Mouse (Mus musculus) forebrain, embryonic 16.5 days (tissue): ENCODE results near the gene March7. TPM values are rescaled to one million over a fixed set of nuclear protein-coding genes. Genes with fewer than 3 reads are reported as not detected.

Experiments
- ATAC-seq: fragments of 200-750 bp; cut with Nextera tagmentation; 2 replicates; pipeline ENCODE4 v1.8.0; 2017; ENCODE audit warnings: mild to moderate bottlenecking, moderate library complexity
- H3K27ac ChIP-seq: fragments of 300-500 bp; sonication (generic); 2 replicates; pipeline ENCODE4 v1.5.1; 2014; ENCODE audit warnings: low read length, control low read depth
- H3K27me3 ChIP-seq: fragments of 300-500 bp; sonication (generic); replicated peaks from 2 replicates; pipeline ENCODE4 v1.6.1; 2014; ENCODE audit warnings: low read length; ENCODE audit not compliant: control insufficient read depth, insufficient read depth
- H3K36me3 ChIP-seq: fragments of 300-500 bp; sonication (generic); 2 replicates; pipeline ENCODE4 v1.6.1; 2014; ENCODE audit not compliant: control insufficient read depth, insufficient read depth
- H3K4me1 ChIP-seq: fragments of 300-500 bp; sonication (generic); replicated peaks from 2 replicates; pipeline ENCODE4 v1.6.1; 2014; ENCODE audit warnings: low read length; ENCODE audit not compliant: control insufficient read depth, insufficient read depth
- H3K4me2 ChIP-seq: fragments of 300-500 bp; sonication (generic); 2 replicates; pipeline ENCODE4 v1.6.1; 2014; ENCODE audit warnings: mild to moderate bottlenecking, low read length, control low read depth
- H3K4me3 ChIP-seq: fragments of 300-500 bp; sonication (generic); replicated peaks from 2 replicates; pipeline ENCODE4 v1.5.1; 2014; ENCODE audit warnings: mild to moderate bottlenecking, low read length, control low read depth
- H3K9ac ChIP-seq: fragments of 300-500 bp; sonication (generic); replicated peaks from 2 replicates; pipeline ENCODE4 v1.6.1; 2014; ENCODE audit warnings: low read depth, low read length, control low read depth
- H3K9me3 ChIP-seq: fragments of 300-500 bp; sonication (generic); 2 replicates; pipeline ENCODE4 v1.6.1; 2016; ENCODE audit warnings: low read length; ENCODE audit not compliant: control insufficient read depth
- WGBS: fragments of 180-500 bp; shearing (Covaris S2); extraction: QIAGEN DNeasy Blood & Tissue Kit; methylation state at CpG from one replicate; pipeline ENCODE4 v1.1.7; 2014; 5-methylcytosine and 5-hydroxymethylcytosine counted together
- polyA plus RNA-seq: library from polyadenylated mRNA; unstranded; fragments of >200 nt; fragmentation: Nextera tagmentation; extraction: Ambion mirVana; gene quantifications from 2 replicates; pipeline ENCODE4 v1.2.1, GENCODE M21; 2015

March7 gene
- polyA plus RNA-seq, 1 experiment from 2014 or later, result 107 TPM

GRCm38 (mm10) chr2:60209122-60209611 lies 520 bp upstream of the March7 start:
- Histone ChIP-seq H3K9ac (peak overlapping the region; percentile 73), H3K36me3 (no peaks in the 10 kb centered on the region; the same call in 1 of the 2 replicates), H3K4me2 (peak overlapping the region; percentile 68), H3K4me3 (peak overlapping the region; percentile 58), H3K27me3 (no peaks in the 10 kb centered on the region), H3K27ac (peak overlapping the region; percentile 81), H3K9me3 (no peaks in the 10 kb centered on the region), H3K4me1 (peaks cover 33% of the 10 kb centered on the region)
- peak; percentile 54 for ATAC-seq
- WGBS, result 0% methylated on average over 31 of the region's 35 CpGs

GRCm38 (mm10) chr2:60210821-60211220 lies 1.1 kb downstream of the March7 start:
- Histone ChIP-seq H3K36me3 (no peaks in the 10 kb centered on the region; the same call in none of the 2 replicates), H3K4me2 (peak overlapping the region; percentile 84), H3K9ac (peak overlapping the region; percentile 91), H3K27me3 (no peaks in the 10 kb centered on the region), H3K4me1 (peaks cover 34% of the 10 kb centered on the region), H3K4me3 (peak overlapping the region; percentile 58), H3K9me3 (no peaks in the 10 kb centered on the region), H3K27ac (peak overlapping the region; percentile 35; the same call in 1 of the 2 replicates)
- ATAC-seq, result no peak; the same call in 1 of the 2 replicates
- 14% methylated on average over 5 of the region's 5 CpGs for WGBS

- Histone ChIP-seq H3K4me1 (peaks cover 37% of the 10 kb centered on the region), H3K9me3 (no peaks in the 10 kb centered on the region), H3K27me3 (no peaks in the 10 kb centered on the region), H3K4me3 (no peak overlapping the region), H3K4me2 (no peak overlapping the region), H3K36me3 (no peaks in the 10 kb centered on the region; the same call in none of the 2 replicates), H3K9ac (no peak overlapping the region), H3K27ac (no peak overlapping the region)
- ATAC-seq, result no peak
These were observed 2.8 kb downstream of the March7 start for GRCm38 (mm10) chr2:60212488-60212887.

DNA sequence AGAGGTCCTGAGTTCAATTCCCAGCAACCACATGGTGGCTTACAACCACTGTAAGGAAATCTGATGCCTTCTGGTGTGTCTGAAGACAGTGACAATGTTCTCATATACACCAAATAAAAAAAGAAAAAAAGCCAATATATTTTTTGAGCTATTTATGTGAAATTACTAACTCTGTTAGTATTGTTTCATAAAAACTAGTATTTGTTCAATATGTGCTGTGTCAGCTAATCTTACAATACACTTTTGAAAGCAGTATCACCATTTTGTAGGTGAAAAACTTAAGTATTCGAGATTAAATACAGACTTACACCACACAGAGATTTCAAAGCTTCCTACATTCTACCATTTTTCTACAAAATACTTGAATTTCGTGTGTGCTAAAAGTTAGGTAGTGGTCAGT lies 5.0 kb downstream of the March7 start:
- no peaks in the 10 kb centered on the region for H3K9me3 ChIP-seq
- H3K4me1 ChIP-seq, result peaks cover 31% of the 10 kb centered on the region
- WGBS, result 97% methylated on average over 2 of the region's 2 CpGs
- H3K4me2 ChIP-seq, result no peak overlapping the region
- H3K9ac ChIP-seq, result no peak overlapping the region
- H3K4me3 ChIP-seq, result no peak overlapping the region
- no peak overlapping the region for H3K27ac ChIP-seq
- no peaks in the 10 kb centered on the region for H3K27me3 ChIP-seq
- no peaks in the 10 kb centered on the region; the same call in none of the 2 replicates for H3K36me3 ChIP-seq
- ATAC-seq, result no peak

GRCm38 (mm10) chr2:60216547-60217153 lies 7.0 kb downstream of the March7 start:
- H3K9me3 ChIP-seq, result no peaks in the 10 kb centered on the region
- no peaks in the 10 kb centered on the region; the same call in none of the 2 replicates for H3K36me3 ChIP-seq
- no peak overlapping the region for H3K27ac ChIP-seq
- no peak overlapping the region for H3K9ac ChIP-seq
- no peak overlapping the region for H3K4me3 ChIP-seq
- H3K4me2 ChIP-seq, result no peak overlapping the region
- 93% methylated on average over 4 of the region's 4 CpGs for WGBS
- no peak for ATAC-seq
- H3K4me1 ChIP-seq, result peaks cover 25% of the 10 kb centered on the region
- H3K27me3 ChIP-seq, result no peaks in the 10 kb centered on the region

- Histone ChIP-seq H3K36me3 (no peaks in the 10 kb centered on the region; the same call in none of the 2 replicates), H3K4me3 (no peak overlapping the region), H3K9me3 (no peaks in the 10 kb centered on the region), H3K27ac (no peak overlapping the region), H3K9ac (no peak overlapping the region), H3K4me1 (peaks cover 18% of the 10 kb centered on the region), H3K27me3 (no peaks in the 10 kb centered on the region), H3K4me2 (no peak overlapping the region)
- ATAC-seq, result no peak
- WGBS, result 90% methylated on average over 6 of the region's 6 CpGs
These were observed 7.9 kb downstream of the March7 start for GRCm38 (mm10) chr2:60217620-60218019.

DNA sequence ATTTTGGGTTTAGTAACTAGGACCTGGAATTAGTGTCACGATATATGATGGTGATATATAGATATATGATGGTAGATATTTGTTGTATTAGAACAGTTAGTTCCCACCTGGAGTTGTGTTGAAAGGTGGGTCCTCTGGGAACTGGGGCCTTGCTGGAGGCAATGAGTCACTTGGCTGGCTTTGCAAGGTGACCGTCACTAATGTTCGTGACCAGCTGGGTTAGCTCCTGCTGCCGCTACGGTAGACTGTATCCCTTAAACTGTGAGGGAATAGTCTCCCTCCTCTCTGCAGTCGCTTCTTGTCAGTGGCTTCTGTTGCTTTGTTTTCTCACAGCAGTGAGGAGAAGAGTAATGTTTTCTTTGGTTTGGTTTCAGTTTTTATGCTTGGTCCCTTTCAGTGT lies 11.5 kb downstream of the March7 start:
- no peak overlapping the region for H3K9ac ChIP-seq
- H3K4me1 ChIP-seq, result peaks cover 8% of the 10 kb centered on the region
- no peaks in the 10 kb centered on the region for H3K9me3 ChIP-seq
- no peak overlapping the region for H3K4me2 ChIP-seq
- WGBS, result 69% methylated on average over 6 of the region's 6 CpGs
- no peaks in the 10 kb centered on the region for H3K27me3 ChIP-seq
- H3K4me3 ChIP-seq, result no peak overlapping the region
- no peak overlapping the region for H3K27ac ChIP-seq
- ATAC-seq, result no peak
- H3K36me3 ChIP-seq, result no peaks in the 10 kb centered on the region

DNA sequence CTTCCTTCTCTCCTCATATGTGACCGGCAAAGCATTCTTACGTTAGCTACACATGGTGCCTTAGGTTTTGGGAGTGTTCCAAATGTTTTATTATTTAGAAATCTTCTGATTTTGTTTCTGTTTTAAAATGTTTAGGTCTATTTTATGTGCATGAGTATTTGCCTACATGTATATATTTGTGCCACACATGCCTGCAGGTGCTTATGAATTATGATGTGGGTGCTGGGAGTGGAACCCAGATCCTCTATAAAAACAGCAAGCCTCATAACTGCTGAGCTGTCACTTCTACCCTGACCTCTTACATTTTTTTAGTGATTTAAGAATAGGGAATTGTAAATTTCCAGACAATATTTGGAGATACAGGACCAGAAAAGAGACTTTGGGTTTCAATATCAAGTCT lies 12.3 kb downstream of the March7 start:
- Histone ChIP-seq H3K9ac (no peak overlapping the region), H3K4me2 (no peak overlapping the region), H3K36me3 (no peaks in the 10 kb centered on the region), H3K4me3 (no peak overlapping the region), H3K4me1 (peaks cover 8% of the 10 kb centered on the region), H3K27me3 (no peaks in the 10 kb centered on the region), H3K27ac (no peak overlapping the region), H3K9me3 (no peaks in the 10 kb centered on the region)
- ATAC-seq, result no peak
- WGBS, result 86% methylated on average over 2 of the region's 2 CpGs

- no peaks in the 10 kb centered on the region for H3K36me3 ChIP-seq
- H3K9ac ChIP-seq, result no peak overlapping the region
- no peak overlapping the region for H3K27ac ChIP-seq
- H3K4me3 ChIP-seq, result no peak overlapping the region
- H3K9me3 ChIP-seq, result no peaks in the 10 kb centered on the region
- H3K4me1 ChIP-seq, result peaks cover 3% of the 10 kb centered on the region; the same call in 1 of the 2 replicates
- no peak for ATAC-seq
- H3K27me3 ChIP-seq, result no peaks in the 10 kb centered on the region
- H3K4me2 ChIP-seq, result no peak overlapping the region
- WGBS, result 84% methylated on average over 1 of the region's 1 CpGs
These were observed 13.8 kb downstream of the March7 start for GRCm38 (mm10) chr2:60223489-60223888.
